Mouse (Mus musculus) kidney, adult 18-20 months (tissue): ENCODE measurements around the gene Cldn17.

Experiments used
- DNase-seq: peaks from one replicate; pipeline ENCODE4 v3.0.0; 2021

Gene Cldn17

DNA sequence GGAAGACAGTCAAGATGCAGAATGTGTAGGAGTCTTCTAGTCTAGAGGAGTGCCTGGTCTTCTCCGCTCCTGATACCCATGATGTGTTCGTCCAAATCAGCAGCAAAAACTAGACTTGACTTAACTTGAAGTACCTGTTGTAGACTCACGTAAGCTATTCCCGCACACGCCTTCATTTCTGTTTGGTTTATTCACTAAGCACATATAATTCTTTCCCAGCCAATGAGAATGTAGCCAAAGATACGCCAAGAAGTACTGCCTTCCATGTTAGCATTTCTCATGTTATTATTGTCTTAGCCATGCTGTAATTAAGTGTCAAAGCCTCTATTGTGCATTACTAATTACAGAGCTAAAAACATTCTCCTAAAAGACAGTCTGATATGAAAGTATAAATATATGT lies at the start of gene Cldn17:
TSS of gene Cldn17 (minus strand) at position 101 of the 400 bp plus-strand sequence.
- DNase-seq, result no peak

DNA sequence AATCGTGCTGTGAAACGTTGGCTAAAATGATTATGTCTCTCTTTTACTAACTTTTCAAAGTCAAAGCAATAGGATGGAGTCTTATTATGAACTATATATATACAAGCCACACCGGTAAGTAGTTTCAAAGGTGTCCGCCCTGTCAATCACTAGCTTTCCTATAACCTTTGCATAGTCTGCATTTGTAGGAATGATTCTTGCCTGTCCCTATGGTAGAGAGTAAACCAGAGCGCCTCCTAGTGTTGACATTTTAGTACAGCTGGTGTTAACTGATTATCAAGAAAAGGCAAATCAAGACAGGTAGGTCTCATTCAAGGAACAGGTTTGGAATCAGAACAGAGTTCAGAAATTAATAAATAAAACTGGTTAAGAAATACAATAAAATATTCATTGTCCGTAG lies 35.7 kb upstream of the Cldn17 start:
- DNase-seq, result no peak

DNA sequence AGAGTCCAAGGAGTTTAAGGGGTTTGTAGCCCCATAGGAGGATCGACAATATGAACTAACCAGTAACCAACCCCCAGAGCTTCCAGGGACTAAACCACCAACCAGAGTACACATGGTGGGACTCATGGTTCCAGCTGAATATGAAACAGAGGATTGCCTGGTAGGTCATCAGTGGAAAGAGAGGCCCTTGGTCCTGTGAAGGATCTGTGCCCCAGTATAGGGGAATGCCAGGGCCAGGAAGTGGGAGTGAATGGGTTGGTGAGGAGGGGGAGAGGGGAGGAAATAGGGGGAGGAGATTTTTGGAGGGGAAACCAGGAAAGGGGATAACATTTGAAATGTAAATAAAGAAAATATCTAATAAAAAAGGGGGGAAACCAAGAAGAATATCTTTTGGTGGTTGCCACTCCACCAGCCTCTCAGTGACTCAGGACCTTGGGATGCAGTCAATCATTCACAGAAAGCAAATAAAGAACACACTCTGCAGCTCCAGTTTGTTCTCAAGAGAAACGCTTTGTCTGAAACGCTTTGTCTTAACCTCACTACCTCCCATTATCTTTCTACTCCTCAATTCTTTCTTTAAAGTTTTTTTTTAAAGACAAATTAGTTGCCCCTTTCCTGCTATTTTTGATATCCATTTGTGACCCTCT lies 33.2 kb upstream of the Cldn17 start:
- DNase-seq, result no peak

DNA sequence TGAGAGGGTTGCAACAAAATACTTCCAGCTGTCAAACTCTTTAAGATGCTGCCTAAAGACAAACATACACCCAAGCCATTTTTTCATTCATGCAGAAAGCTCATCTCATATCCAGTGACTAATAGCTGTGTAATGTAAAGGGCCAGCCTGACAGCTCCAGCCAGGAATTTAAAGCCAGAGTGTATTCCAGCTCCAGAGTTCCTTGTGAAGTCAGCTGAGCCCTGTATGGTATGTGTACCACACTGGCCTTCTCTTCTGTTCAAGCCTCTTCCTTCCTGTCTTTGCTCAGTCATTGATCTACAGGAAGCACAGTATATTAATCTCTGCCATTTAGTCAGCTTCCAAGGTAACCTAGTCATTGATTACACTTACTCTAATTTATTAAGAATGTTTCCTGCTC lies 4.6 kb upstream of the Cldn17 start:
- no peak for DNase-seq

DNA sequence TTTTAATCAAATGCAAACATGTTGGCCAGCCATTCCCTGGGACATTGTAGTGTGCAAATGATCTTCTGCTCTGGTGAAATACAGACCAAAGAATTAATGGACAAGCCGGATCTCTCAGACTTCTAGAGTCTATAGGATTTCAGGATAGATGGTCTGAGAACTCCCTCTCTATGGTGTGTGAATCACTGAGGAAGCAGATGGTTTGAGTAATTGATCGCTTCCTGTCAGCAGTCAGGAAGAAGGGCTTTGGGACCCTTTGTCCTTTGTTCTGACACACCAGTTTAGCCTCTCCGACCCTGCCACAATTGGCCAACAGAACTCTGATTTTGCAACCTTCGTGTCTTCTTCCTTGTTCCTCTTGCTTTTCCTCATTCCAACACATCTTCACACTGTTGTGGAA lies 1.4 kb upstream of the Cldn17 start:
- DNase-seq, result no peak

DNA sequence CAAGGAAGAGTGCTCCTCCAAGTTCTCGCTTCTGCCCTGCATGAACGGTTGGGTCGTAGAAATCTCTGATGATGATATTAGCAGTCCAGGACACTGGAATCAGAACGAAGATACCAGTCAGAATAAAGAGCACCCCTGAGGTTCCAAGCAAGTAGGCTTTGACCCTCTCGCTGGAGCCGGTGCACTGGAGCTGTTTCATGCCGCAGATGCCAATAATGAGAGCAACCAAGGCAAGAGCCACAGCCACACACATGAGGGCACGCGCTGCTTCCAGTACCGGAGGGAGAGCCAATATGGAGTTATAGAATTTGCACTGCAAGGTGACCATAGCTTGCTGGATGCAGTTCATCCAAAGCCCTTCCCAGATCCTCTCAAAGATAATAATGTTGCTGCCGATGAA lies 440 bp downstream of the Cldn17 start:
- no peak for DNase-seq

DNA sequence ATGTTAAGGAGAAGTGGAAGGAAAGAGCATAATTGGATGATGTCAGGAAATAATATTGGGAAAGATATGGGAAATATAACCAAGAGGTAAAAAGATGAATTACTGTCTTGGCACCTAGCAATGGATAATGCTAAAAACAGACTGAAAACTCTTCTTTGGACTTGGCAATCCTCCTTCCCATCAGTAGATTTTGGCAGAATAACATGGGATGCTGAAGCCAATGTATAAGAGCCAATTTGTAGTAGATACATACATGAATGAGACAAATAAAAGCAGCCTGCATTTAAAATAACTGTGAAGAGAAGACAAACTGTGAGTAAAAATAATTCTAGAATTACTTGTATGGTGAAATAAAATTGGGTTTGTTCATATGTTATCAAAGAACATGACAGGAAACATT lies 18.7 kb downstream of the Cldn17 start:
- no peak for DNase-seq

DNA sequence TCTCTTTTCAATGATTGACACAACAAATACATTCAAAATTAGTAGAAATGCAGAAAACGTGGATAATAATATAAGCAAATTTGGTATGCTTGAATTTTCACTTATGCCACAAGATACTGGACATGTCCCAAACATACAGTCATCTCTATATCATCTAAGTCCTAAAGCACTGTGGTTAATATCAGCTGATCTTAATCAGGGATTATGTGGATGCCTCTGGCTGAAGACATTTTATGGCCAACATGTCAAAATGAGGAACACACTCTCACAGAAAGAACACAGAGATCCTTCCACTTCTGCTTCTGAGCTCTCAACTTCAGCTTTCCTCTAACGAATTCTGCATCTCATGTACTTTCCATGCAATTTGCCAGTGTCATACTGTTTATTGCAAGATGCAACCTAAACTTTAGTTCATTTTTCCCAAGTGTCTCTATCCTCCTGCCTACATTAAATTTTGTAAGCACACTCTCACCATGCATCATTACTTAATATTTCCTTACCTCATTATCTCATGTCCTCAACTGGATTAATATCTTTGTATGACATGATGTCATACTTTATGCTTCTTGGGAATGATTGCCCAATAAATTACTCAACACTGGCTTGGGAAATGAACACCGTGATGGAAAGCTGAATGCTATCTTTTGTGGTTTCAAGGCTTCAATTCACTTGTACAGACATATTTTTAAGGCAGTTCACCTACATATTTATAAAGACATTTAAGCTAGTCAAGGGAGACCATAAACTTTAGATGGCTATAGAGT lies 26.6 kb downstream of the Cldn17 start:
- no peak for DNase-seq

DNA sequence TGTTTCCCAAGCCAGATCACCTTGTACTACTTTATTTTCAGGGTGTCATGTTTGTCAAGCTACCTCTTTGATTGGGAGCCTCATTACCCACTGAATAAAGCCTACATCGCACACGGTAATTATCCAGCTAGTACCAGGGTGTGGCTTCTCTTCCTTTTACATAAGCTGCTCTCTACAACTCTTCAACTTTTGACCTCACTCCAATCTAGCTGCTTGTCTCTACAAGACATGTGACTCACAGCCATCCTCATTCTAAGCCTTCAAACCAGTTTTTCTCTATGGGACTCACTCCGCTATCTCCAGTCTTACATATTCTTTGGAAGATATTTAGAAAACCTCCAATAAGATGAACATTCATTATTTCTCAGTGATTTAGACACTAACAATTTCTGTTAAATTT lies 43.5 kb downstream of the Cldn17 start:
- no peak for DNase-seq
